Mouse (Mus musculus) liver, embryonic 16.5 days (tissue): ENCODE results near the gene Hes6. TPM values are rescaled to one million over a fixed set of nuclear protein-coding genes. Genes with fewer than 3 reads are reported as not detected.
A peak's percentile ranks its signal among the peaks of the same experiment; 100 is the strongest.

Source experiments
- ATAC-seq: fragments of 200-750 bp; cut with Nextera tagmentation; 2 replicates; pipeline ENCODE4 v1.8.0; 2017; ENCODE audit warnings: low read depth, mild to moderate bottlenecking, moderate number of reproducible peaks, moderate library complexity
- H3K27ac ChIP-seq: fragments of 300-500 bp; sonication (generic); 2 replicates; pipeline ENCODE4 v1.5.1; 2014; ENCODE audit warnings: mild to moderate bottlenecking, low read length
- H3K27me3 ChIP-seq: fragments of 300-500 bp; sonication (generic); 2 replicates; pipeline ENCODE4 v1.6.1; 2014; ENCODE audit warnings: low read depth, low read length, mixed read lengths; ENCODE audit not compliant: control insufficient read depth, insufficient read depth
- H3K36me3 ChIP-seq: fragments of 300-500 bp; sonication (generic); 2 replicates; pipeline ENCODE4 v1.6.1; 2014; ENCODE audit warnings: mild to moderate bottlenecking; ENCODE audit not compliant: control insufficient read depth, insufficient read depth
- H3K4me1 ChIP-seq: fragments of 300-500 bp; sonication (generic); 2 replicates; pipeline ENCODE4 v1.6.1; 2014; ENCODE audit warnings: low read depth, low read length, mixed read lengths; ENCODE audit not compliant: control insufficient read depth
- H3K4me2 ChIP-seq: fragments of 300-500 bp; sonication (generic); 2 replicates; pipeline ENCODE4 v1.6.1; 2014; ENCODE audit warnings: low read depth, low read length, mixed read lengths
- H3K4me3 ChIP-seq: fragments of 300-500 bp; sonication (generic); 2 replicates; pipeline ENCODE4 v1.5.1; 2014; ENCODE audit warnings: low read depth, mild to moderate bottlenecking, low read length
- H3K9ac ChIP-seq: fragments of 300-500 bp; sonication (generic); 2 replicates; pipeline ENCODE4 v1.6.1; 2014; ENCODE audit warnings: low read depth, low read length
- H3K9me3 ChIP-seq: fragments of 300-500 bp; sonication (generic); replicated peaks from 2 replicates; pipeline ENCODE4 v1.6.1; 2016; ENCODE audit warnings: low read length; ENCODE audit not compliant: control insufficient read depth
- WGBS: fragments of 180-500 bp; shearing (Covaris S2); extraction: QIAGEN DNeasy Blood & Tissue Kit; methylation state at CpG from one replicate; pipeline ENCODE4 v1.1.7; 2014; ENCODE audit not compliant: insufficient replicate concordance; 5-methylcytosine and 5-hydroxymethylcytosine counted together
- polyA plus RNA-seq: library from polyadenylated mRNA; unstranded; fragments of >200 nt; fragmentation: Nextera tagmentation; extraction: Ambion mirVana; gene quantifications from 2 replicates; pipeline ENCODE4 v1.2.1, GENCODE M21; 2015

Hes6 gene
- polyA plus RNA-seq, 1 experiment from 2014 or later: 19.7 TPM

DNA sequence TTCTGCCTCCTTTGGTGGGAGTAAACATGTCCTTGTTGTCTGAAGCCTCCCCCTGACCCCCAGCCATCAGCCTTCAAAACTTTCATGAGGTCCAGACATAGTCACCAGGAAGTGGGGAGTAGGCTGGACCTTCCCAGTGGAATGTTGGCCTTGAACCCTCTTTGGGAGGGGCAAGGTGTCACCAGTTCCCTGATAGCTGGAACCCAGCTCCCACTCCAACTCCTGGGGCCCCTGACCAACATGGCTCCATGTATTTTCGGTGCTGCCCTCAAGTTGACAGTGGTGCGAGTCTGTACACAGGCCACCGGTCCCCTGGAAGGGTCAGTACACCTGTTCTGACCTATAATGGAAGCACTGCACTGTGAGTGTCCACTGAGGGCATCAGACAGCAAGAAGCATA lies 46.5 kb downstream of the Hes6 start:
- 89% methylated on average over 3 of the region's 3 CpGs for WGBS
- Histone ChIP-seq H3K4me2 (peak overlapping the region; percentile 95), H3K4me1 (peaks cover 17% of the 10 kb centered on the region), H3K36me3 (peaks cover 14% of the 10 kb centered on the region), H3K4me3 (peak overlapping the region; percentile 79), H3K9ac (peak overlapping the region; percentile 35), H3K27me3 (no peaks in the 10 kb centered on the region), H3K27ac (no peak overlapping the region; the same call in 1 of the 2 replicates), H3K9me3 (no peaks in the 10 kb centered on the region)
- ATAC-seq: no peak

DNA sequence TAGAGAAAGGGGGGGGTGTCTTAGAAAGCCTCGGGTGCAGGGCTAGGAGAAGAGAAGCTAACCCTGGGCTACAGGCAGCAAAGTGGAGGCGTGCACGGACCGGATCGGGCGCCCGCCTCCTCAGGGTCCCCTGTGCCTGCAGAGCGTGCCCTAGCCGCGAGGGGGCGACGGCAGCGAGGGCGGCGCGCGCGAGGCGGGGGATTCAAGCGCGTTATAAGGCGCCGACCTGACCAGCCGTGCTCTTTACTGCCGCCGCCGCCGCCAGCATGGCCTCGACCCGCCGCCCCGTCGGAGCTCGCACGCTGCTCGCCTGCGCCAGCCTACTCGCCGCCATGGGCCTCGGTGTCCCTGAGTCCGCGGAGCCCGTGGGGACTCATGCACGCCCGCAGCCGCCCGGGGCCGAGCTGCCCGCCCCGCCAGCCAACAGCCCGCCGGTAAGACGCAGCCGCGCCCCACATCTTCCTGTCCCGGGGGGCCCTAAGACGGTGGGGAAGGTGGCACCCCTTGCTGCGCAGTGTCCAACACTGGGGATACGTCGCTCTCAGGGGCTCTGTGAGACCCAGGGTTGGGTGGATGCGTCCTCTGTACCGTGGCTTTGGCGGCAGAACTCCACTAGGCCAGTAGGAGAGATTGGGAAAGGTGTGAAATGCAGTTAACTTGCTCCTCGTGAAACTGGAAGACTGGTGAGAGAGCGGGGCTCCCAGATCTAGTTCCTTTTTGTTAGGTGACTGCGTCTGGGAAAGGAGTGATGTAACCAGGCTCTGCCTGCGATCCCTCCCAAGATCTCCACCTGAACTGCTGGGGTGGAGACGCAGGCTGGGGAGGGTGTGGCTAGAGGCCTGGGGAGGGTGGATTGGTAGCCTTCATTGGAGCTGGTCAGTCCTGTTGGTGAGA lies 47.4 kb downstream of the Hes6 start, which contains the start of gene Erfe:
TSS of gene Erfe (plus strand) at position 216 of the 894 bp plus-strand sequence.
- peak; percentile 90 for ATAC-seq
- peaks cover 17% of the 10 kb centered on the region for H3K4me1 ChIP-seq
- no peaks in the 10 kb centered on the region for H3K27me3 ChIP-seq
- H3K9me3 ChIP-seq: no peaks in the 10 kb centered on the region
- H3K36me3 ChIP-seq: peaks cover 6% of the 10 kb centered on the region; the same call in 1 of the 2 replicates
- peak within 1 kb of the TSS; percentile 79 for H3K4me3 ChIP-seq
- under 1% methylated on average over 68 of the region's 68 CpGs for WGBS
- peak within 1 kb of the TSS; percentile 63 for H3K27ac ChIP-seq
- H3K4me2 ChIP-seq: peak within 1 kb of the TSS; percentile 95
- H3K9ac ChIP-seq: peak within 1 kb of the TSS; percentile 88

DNA sequence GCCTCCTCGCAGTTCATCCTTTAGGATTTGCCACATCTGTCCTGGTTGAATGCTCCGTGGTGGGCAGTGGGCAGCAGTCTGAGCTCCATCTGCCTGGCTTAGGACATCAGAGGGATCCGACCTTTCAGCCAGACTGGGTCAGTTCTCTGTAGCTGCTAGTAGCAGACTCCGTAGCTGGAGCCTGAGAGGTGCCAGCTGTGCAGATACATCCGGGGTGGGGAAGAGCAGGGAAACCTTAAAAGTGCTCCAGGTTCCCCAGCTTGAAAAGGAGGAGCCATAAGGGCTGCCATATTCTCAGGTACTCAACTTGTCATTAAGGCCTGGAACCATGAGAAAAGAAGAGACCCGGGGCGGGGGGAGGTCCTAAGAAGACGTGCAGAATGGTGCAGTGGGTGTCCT lies 48.0 kb downstream of the Hes6 start:
- Histone ChIP-seq H3K4me3 (peak overlapping the region; percentile 79), H3K27ac (no peak overlapping the region), H3K9ac (peak overlapping the region; percentile 88), H3K4me2 (peak overlapping the region; percentile 95), H3K4me1 (peaks cover 17% of the 10 kb centered on the region), H3K9me3 (no peaks in the 10 kb centered on the region), H3K27me3 (no peaks in the 10 kb centered on the region), H3K36me3 (0 out of 2 replicates have a peak, but pooled peaks cover 5% of the 10 kb centered on the region)
- 33% methylated on average over 8 of the region's 8 CpGs for WGBS
- ATAC-seq: no peak

DNA sequence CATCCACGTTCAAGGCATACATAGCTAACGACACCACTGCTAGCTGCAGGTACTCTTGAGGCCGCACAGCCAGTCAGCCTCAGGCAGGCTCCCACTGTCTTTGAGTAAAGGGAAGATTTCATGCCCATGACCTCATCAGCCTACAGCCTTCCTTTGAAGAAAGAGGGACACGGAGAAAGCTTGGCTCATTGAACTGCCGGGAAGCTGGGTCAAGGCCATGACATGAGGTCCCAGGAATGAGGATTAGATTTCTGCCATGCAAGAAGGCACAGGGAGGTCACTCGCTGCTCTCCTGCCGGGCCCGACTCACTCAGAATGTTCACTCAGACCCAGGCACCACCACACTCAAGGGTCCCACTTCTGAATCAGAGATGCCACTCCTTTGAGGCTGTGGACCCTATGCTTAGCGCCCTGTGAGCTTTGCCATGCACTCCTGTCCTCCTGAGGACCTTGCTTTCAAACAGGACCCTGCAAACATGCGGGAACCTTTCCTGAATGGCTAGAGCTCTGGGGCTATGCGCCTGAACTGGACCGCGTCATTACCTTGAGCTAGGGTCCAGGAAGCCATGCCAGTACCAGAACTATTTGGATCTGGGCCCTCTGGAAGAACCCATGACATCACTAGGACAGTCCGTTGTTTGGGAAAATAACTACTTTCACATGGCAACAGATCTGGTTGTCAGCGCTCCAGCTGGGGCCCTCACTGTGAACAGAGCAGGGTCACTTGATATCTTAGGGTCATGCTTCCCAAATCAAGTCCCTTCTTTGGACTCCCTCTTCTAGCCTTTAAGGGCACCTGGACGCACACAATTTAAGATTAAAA lies 48.8 kb downstream of the Hes6 start:
- H3K36me3 ChIP-seq: no peaks in the 10 kb centered on the region
- no peak overlapping the region for H3K4me3 ChIP-seq
- H3K27me3 ChIP-seq: no peaks in the 10 kb centered on the region
- no peak for ATAC-seq
- 86% methylated on average over 16 of the region's 16 CpGs for WGBS
- no peak overlapping the region for H3K4me2 ChIP-seq
- H3K4me1 ChIP-seq: peaks cover 17% of the 10 kb centered on the region
- no peak overlapping the region for H3K9ac ChIP-seq
- no peak overlapping the region for H3K27ac ChIP-seq
- no peaks in the 10 kb centered on the region for H3K9me3 ChIP-seq

DNA sequence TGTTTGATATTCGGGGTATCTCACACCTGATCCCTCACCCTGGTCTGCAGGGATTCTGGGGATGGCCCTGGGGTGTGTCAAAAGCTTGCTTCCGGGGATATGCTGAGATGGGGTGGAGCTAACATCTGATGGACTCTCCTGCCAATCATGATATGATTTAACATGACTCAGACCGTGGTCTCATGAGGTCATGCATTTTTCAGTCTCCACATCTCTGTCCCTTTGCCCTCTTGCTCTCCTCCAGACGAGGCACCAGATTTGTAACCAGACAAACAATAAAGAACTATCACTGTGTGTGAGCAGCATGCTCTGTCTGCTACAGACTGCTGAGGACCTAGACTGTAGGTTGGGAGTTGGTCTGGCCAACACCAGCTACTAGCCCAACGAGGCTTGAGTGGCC lies 51.7 kb downstream of the Hes6 start:
- Histone ChIP-seq H3K9ac (no peak overlapping the region), H3K27ac (no peak overlapping the region), H3K27me3 (no peaks in the 10 kb centered on the region), H3K36me3 (no peaks in the 10 kb centered on the region), H3K4me3 (no peak overlapping the region), H3K4me1 (peaks cover 12% of the 10 kb centered on the region), H3K4me2 (no peak overlapping the region), H3K9me3 (no peaks in the 10 kb centered on the region)
- 53% methylated on average over 5 of the region's 5 CpGs for WGBS
- no peak for ATAC-seq

Other genes with a start within 250 kb of the Hes6 start
- gene Ramp1, start 234.2 kb downstream of the Hes6 start, polyA plus RNA-seq: 4.9 and 5.2 TPM in 2 replicates
- gene Ube2f, start 163.7 kb downstream of the Hes6 start, polyA plus RNA-seq: 66.3 and 69.0 TPM in 2 replicates
- gene Scly, start 115.7 kb downstream of the Hes6 start, polyA plus RNA-seq: 29.6 and 33.4 TPM in 2 replicates
- gene Espnl, start 92.0 kb downstream of the Hes6 start, polyA plus RNA-seq: not detected in 2 replicates
- gene Klhl30, start 63.0 kb downstream of the Hes6 start, polyA plus RNA-seq: 0.15 and 0.46 TPM in 2 replicates
- gene Erfe, start 47.6 kb downstream of the Hes6 start, polyA plus RNA-seq: 2.5 and 3.9 TPM in 2 replicates
- gene Ilkap, start 15.2 kb downstream of the Hes6 start, polyA plus RNA-seq: 57.6 and 63.2 TPM in 2 replicates
- gene Per2, start 45.3 kb upstream of the Hes6 start, polyA plus RNA-seq: 3.6 and 4.1 TPM in 2 replicates
- gene Traf3ip1, start 80.6 kb upstream of the Hes6 start, polyA plus RNA-seq: 1.5 and 2.0 TPM in 2 replicates
- gene Asb1, start 126.5 kb upstream of the Hes6 start, polyA plus RNA-seq: 9.2 and 9.6 TPM in 2 replicates